Comparison of ENCODE assay signal across 11 mouse cellular contexts in genomic region chr5:114764812-114765735, GRCm38 (mm10). TPM values are rescaled to one million over a fixed set of nuclear protein-coding genes. Genes with fewer than 3 reads are reported as not detected.
A peak's percentile ranks its signal among the peaks of the same experiment; 100 is the strongest.
DNase-seq lines count a peak whose midpoint lies in the region; ATAC-seq and TF ChIP-seq lines count a peak whose summit lies in the region.
"Had no signal": no experiment of that assay in that cellular context is flagged by ENCODE, and none has a peak within 500 bp of the region (broad histone marks: within the 10 kb centered on the region; RNA-seq: fewer than 3 reads in every experiment).

No protein-coding gene starts in this region.

- peak in 1 of 2 experiments; percentile 19 for DNase-seq in heart, adult 2 months
- peak; percentile 62 for DNase-seq in midbrain, postnatal 0 days (ENCODE audit: low spot score)
- no peak for DNase-seq in left cerebral cortex, adult 11 months (ENCODE audit: low spot score)
- no peak for DNase-seq in layer of hippocampus, postnatal 36 days
- DNase-seq: kidney, adult 9 months; liver, embryonic 13.5 days had no signal

- H3K9ac ChIP-seq in heart, adult 2 months (ENCODE audit: low read depth, low read length), result no peak overlapping the region
- H3K9ac ChIP-seq in heart, embryonic 11.5 days (ENCODE audit: low read depth, low read length), result no peak overlapping the region
- H3K9ac ChIP-seq in midbrain, postnatal 0 days (replicated peaks; ENCODE audit: low read length, poor library complexity, severe bottlenecking), result no peak overlapping the region
- no peak overlapping the region for H3K9ac ChIP-seq in midbrain, embryonic 15.5 days
- H3K9ac ChIP-seq: liver, embryonic 13.5 days; neural tube, embryonic 12.5 days had no signal

- no peak overlapping the region for H3K4me2 ChIP-seq in heart, embryonic 11.5 days
- no peak overlapping the region for H3K4me2 ChIP-seq in midbrain, postnatal 0 days (ENCODE audit: low read depth, low read length, poor library complexity, severe bottlenecking)
- H3K4me2 ChIP-seq in midbrain, embryonic 15.5 days, result no peak overlapping the region
- H3K4me2 ChIP-seq in myocyte (ENCODE audit: low read depth), result no peak overlapping the region
- H3K4me2 ChIP-seq: liver, embryonic 13.5 days; neural tube, embryonic 12.5 days had no signal

- H3K27ac ChIP-seq in heart, adult 2 months, result no peak overlapping the region
- H3K27ac ChIP-seq in heart, embryonic 11.5 days (ENCODE audit: low read depth, low read length), result no peak overlapping the region
- H3K27ac ChIP-seq in midbrain, postnatal 0 days (ENCODE audit: low read depth, low read length), result no peak overlapping the region
- H3K27ac ChIP-seq in midbrain, embryonic 15.5 days, result no peak overlapping the region
- H3K27ac ChIP-seq: liver, embryonic 13.5 days; neural tube, embryonic 12.5 days had no signal

- intact Hi-C loops in heart, adult 2 months (cut with DNase I), result no loop called here

- H3K9me3 ChIP-seq in heart, embryonic 11.5 days (replicated peaks; ENCODE audit: control insufficient read depth, low read length), result no peaks in the 10 kb centered on the region
- no peaks in the 10 kb centered on the region for H3K9me3 ChIP-seq in midbrain, postnatal 0 days (ENCODE audit: low read length)
- no peaks in the 10 kb centered on the region for H3K9me3 ChIP-seq in midbrain, embryonic 15.5 days
- H3K9me3 ChIP-seq: liver, embryonic 13.5 days; neural tube, embryonic 12.5 days had no signal

- H3K4me3 ChIP-seq in heart, adult 2 months, result no peak overlapping the region
- no peak overlapping the region for H3K4me3 ChIP-seq in heart, embryonic 11.5 days (ENCODE audit: low read depth, low read length)
- no peak overlapping the region for H3K4me3 ChIP-seq in midbrain, postnatal 0 days (ENCODE audit: low read depth, low read length)
- no peak overlapping the region for H3K4me3 ChIP-seq in midbrain, embryonic 15.5 days
- H3K4me3 ChIP-seq in myocyte, result no peak overlapping the region
- H3K4me3 ChIP-seq: liver, embryonic 13.5 days; neural tube, embryonic 12.5 days had no signal

- H3ac ChIP-seq in myocyte (ENCODE audit: control insufficient read depth, insufficient read length), result no peak overlapping the region

- WGBS in heart, adult 2 months, result 89% methylated on average over 18 of the region's 18 CpGs
- WGBS in heart, embryonic 11.5 days (ENCODE audit: insufficient replicate concordance), result 88% methylated on average over 18 of the region's 18 CpGs
- 86% methylated on average over 18 of the region's 18 CpGs for WGBS in midbrain, postnatal 0 days
- WGBS in midbrain, embryonic 15.5 days, result 90% methylated on average over 18 of the region's 18 CpGs

- TF ChIP-seq POLR2A in heart, adult 2 months (IDR thresholded peaks at IDR 0.05; ENCODE audit: insufficient read depth, low read depth, low read length), result no peak
- no peak for TF ChIP-seq POLR2A in myocyte (IDR thresholded peaks at IDR 0.05; ENCODE audit: insufficient read length, low read depth)

- H3K27me3 ChIP-seq in heart, adult 2 months (ENCODE audit: control insufficient read depth, insufficient read depth, low read length), result no peaks in the 10 kb centered on the region
- H3K27me3 ChIP-seq in heart, embryonic 11.5 days (ENCODE audit: control insufficient read depth, insufficient read depth, low read length), result no peaks in the 10 kb centered on the region
- no peaks in the 10 kb centered on the region for H3K27me3 ChIP-seq in midbrain, postnatal 0 days (ENCODE audit: insufficient read depth, low read length)
- H3K27me3 ChIP-seq in midbrain, embryonic 15.5 days (replicated peaks), result no peaks in the 10 kb centered on the region
- no peaks in the 10 kb centered on the region for H3K27me3 ChIP-seq in myocyte (ENCODE audit: control insufficient read depth, insufficient read depth, insufficient read length)
- H3K27me3 ChIP-seq: liver, embryonic 13.5 days; neural tube, embryonic 12.5 days had no signal

- TF ChIP-seq EP300 in heart, adult 2 months (IDR thresholded peaks at IDR 0.05; ENCODE audit: insufficient read depth, low read depth, low read length), result no peak

- ATAC-seq in heart, embryonic 11.5 days (replicated peaks; ENCODE audit: insufficient number of reproducible peaks, low FRiP score, low TSS enrichment), result no peak
- ATAC-seq in midbrain, postnatal 0 days (ENCODE audit: low FRiP score), result no peak
- ATAC-seq in midbrain, embryonic 15.5 days (replicated peaks), result no peak
- peak; percentile 71; the same call in 1 of the 2 replicates for ATAC-seq in cerebellum, adult (ENCODE audit: insufficient number of reproducible peaks, low FRiP score, low TSS enrichment)

- peaks cover 13% of the 10 kb centered on the region for H3K4me1 ChIP-seq in heart, adult 2 months (ENCODE audit: control insufficient read depth, insufficient read depth, low read length)
- no peaks in the 10 kb centered on the region for H3K4me1 ChIP-seq in heart, embryonic 11.5 days (ENCODE audit: control insufficient read depth, insufficient read depth, low read length)
- H3K4me1 ChIP-seq in midbrain, postnatal 0 days (ENCODE audit: insufficient read depth, low read length), result no peaks in the 10 kb centered on the region
- peaks cover 3% of the 10 kb centered on the region; the same call in 1 of the 2 replicates for H3K4me1 ChIP-seq in midbrain, embryonic 15.5 days

- H3K79me2 ChIP-seq in heart, adult 2 months (replicated peaks; ENCODE audit: control insufficient read depth, insufficient read depth, low read length), result peaks cover 6% of the 10 kb centered on the region
- H3K79me2 ChIP-seq in myocyte (ENCODE audit: control insufficient read depth, insufficient read depth), result peaks cover 34% of the 10 kb centered on the region

- H3K36me3 ChIP-seq in heart, adult 2 months (ENCODE audit: control insufficient read depth, insufficient read depth, low read length), result no peaks in the 10 kb centered on the region; the same call in 1 of the 2 replicates
- peaks cover 10% of the 10 kb centered on the region; the same call in 1 of the 2 replicates for H3K36me3 ChIP-seq in heart, embryonic 11.5 days (ENCODE audit: control insufficient read depth, insufficient read depth, low read length)
- peaks cover 49% of the 10 kb centered on the region for H3K36me3 ChIP-seq in midbrain, postnatal 0 days (ENCODE audit: insufficient read depth, low read length)
- peaks cover 38% of the 10 kb centered on the region for H3K36me3 ChIP-seq in midbrain, embryonic 15.5 days (replicated peaks)
- peaks cover 15% of the 10 kb centered on the region for H3K36me3 ChIP-seq in myocyte (ENCODE audit: control insufficient read depth, insufficient read depth)

- peak; percentile 55 for TF ChIP-seq CTCF in heart, adult 2 months (IDR thresholded peaks at IDR 0.05)
- TF ChIP-seq CTCF in midbrain, postnatal 0 days (IDR thresholded peaks at IDR 0.05), result peak; percentile 31

TF ChIP-seq in myocyte, 11 proteins besides CTCF, POLR2A, EP300 and RAD21:
- TF ChIP-seq MYOG (IDR thresholded peaks at IDR 0.05; ENCODE audit: control insufficient read depth in 1 of 3, insufficient read depth in 1 of 3, insufficient read length in 2 of 3, low read depth in 2 of 3) (peak in 2 of 3 experiments; percentile 29 to 61), E2F4 (IDR thresholded peaks at IDR 0.05; ENCODE audit: insufficient read depth) (no peak), TCF12 (IDR thresholded peaks at IDR 0.05; ENCODE audit: insufficient read depth, poor library complexity, severe bottlenecking) (no peak), MYOD1 (IDR thresholded peaks at IDR 0.05; ENCODE audit: control insufficient read depth in 1 of 3, insufficient read length in 2 of 3, low read depth in 2 of 3) (peak in 1 of 3 experiments; percentile 56), MAX (IDR thresholded peaks at IDR 0.05; ENCODE audit: low read depth) (no peak), USF1 (IDR thresholded peaks at IDR 0.05; ENCODE audit: low read depth) (no peak), TCF3 (IDR thresholded peaks at IDR 0.05; ENCODE audit: insufficient read length, low read depth) (no peak)

RNA-seq across cellular contexts. Expression of gene Ankrd13a, which starts 9.4 kb away (rescaled TPM):
- 10 to 100 TPM; 31.4 to 32.9 TPM for total RNA-seq in heart, adult 2 months (2021)
- 21.3 and 32.2 TPM in 2 replicates for polyA plus RNA-seq in heart, adult 2 months (2012; rRNA removed)
- 37.6 and 39.7 TPM in 2 replicates for polyA plus RNA-seq in heart, embryonic 11.5 days (2014; fragmentation: Nextera tagmentation; extraction: Ambion mirVana)
- total RNA-seq in midbrain, postnatal 0 days (2014; rRNA removed), result 39.3 and 47.3 TPM in 2 replicates
- 22.4 and 24.9 TPM in 2 replicates for polyA plus RNA-seq in midbrain, postnatal 0 days (2015; fragmentation: Nextera tagmentation; extraction: Ambion mirVana)
- 31.1 and 34.7 TPM in 2 replicates for polyA plus RNA-seq in midbrain, embryonic 15.5 days (2015; fragmentation: Nextera tagmentation; extraction: Ambion mirVana)
- polyA plus RNA-seq in myocyte (2012; fragmentation: generic; extraction: Trizol), result 51.2 TPM
- 10 to 100 TPM; 37.2 to 47.9 TPM for total RNA-seq in layer of hippocampus, postnatal 36 days (2021)

RNA-seq across cellular contexts. Expression of gene Git2, which starts 10.2 kb away (rescaled TPM):
- 10 to 100 TPM; 27.6 to 28.7 TPM for total RNA-seq in heart, adult 2 months (2021)
- 32.6 and 35.3 TPM in 2 replicates for polyA plus RNA-seq in heart, adult 2 months (2012; rRNA removed)
- 28.9 and 30.6 TPM in 2 replicates for polyA plus RNA-seq in heart, embryonic 11.5 days (2014; fragmentation: Nextera tagmentation; extraction: Ambion mirVana)
- 41.8 and 45.1 TPM in 2 replicates for total RNA-seq in midbrain, postnatal 0 days (2014; rRNA removed)
- 25.5 and 33.8 TPM in 2 replicates for polyA plus RNA-seq in midbrain, postnatal 0 days (2015; fragmentation: Nextera tagmentation; extraction: Ambion mirVana)
- 51.6 and 52.9 TPM in 2 replicates for polyA plus RNA-seq in midbrain, embryonic 15.5 days (2015; fragmentation: Nextera tagmentation; extraction: Ambion mirVana)
- 21.6 TPM for polyA plus RNA-seq in myocyte (2012; fragmentation: generic; extraction: Trizol)
- 10 to 100 TPM; 42.4 to 45.4 TPM for total RNA-seq in layer of hippocampus, postnatal 36 days (2021)

RNA-seq across cellular contexts. Expression of gene Tchp, which starts 57.5 kb away (rescaled TPM):
- 1 to 10 TPM; 3.4 to 4.0 TPM for total RNA-seq in heart, adult 2 months (2021)
- 6.1 and 8.5 TPM in 2 replicates for polyA plus RNA-seq in heart, adult 2 months (2012; rRNA removed)
- 8.0 and 8.3 TPM in 2 replicates for polyA plus RNA-seq in heart, embryonic 11.5 days (2014; fragmentation: Nextera tagmentation; extraction: Ambion mirVana)
- total RNA-seq in midbrain, postnatal 0 days (2014; rRNA removed), result 10.9 and 11.2 TPM in 2 replicates
- polyA plus RNA-seq in midbrain, postnatal 0 days (2015; fragmentation: Nextera tagmentation; extraction: Ambion mirVana), result 12.6 and 14.4 TPM in 2 replicates
- 15.6 and 15.9 TPM in 2 replicates for polyA plus RNA-seq in midbrain, embryonic 15.5 days (2015; fragmentation: Nextera tagmentation; extraction: Ambion mirVana)
- polyA plus RNA-seq in myocyte (2012; fragmentation: generic; extraction: Trizol), result 9.3 TPM
- total RNA-seq in layer of hippocampus, postnatal 36 days (2021), result 10 to 100 TPM; 12.0 to 13.8 TPM

RNA-seq across cellular contexts. Expression of gene 1500011B03Rik, which starts 58.2 kb away (rescaled TPM):
- 1 to 10 TPM; 3.2 to 4.9 TPM for total RNA-seq in heart, adult 2 months (2021)
- 4.3 and 7.4 TPM in 2 replicates for polyA plus RNA-seq in heart, adult 2 months (2012; rRNA removed)
- 62.7 and 63.7 TPM in 2 replicates for polyA plus RNA-seq in heart, embryonic 11.5 days (2014; fragmentation: Nextera tagmentation; extraction: Ambion mirVana)
- total RNA-seq in midbrain, postnatal 0 days (2014; rRNA removed), result 299 and 345 TPM in 2 replicates
- polyA plus RNA-seq in midbrain, postnatal 0 days (2015; fragmentation: Nextera tagmentation; extraction: Ambion mirVana), result 372 and 393 TPM in 2 replicates
- polyA plus RNA-seq in midbrain, embryonic 15.5 days (2015; fragmentation: Nextera tagmentation; extraction: Ambion mirVana), result 270 and 271 TPM in 2 replicates
- polyA plus RNA-seq in myocyte (2012; fragmentation: generic; extraction: Trizol), result 31.4 TPM
- 100 to 1,000 TPM; 156 to 157 TPM for total RNA-seq in layer of hippocampus, postnatal 36 days (2021)
